Mouse (Mus musculus): ENCODE results near the gene Bend6. TPM values are rescaled to one million over a fixed set of nuclear protein-coding genes. Genes with fewer than 3 reads are reported as not detected.
"Not testable (repeated sequence)": the region's sequence is repeated elsewhere in the genome, so short reads cannot be mapped to it uniquely, and the experiment has no call there.

Gene Bend6
- polyA plus RNA-seq, 1 experiment from 2014 or later: 92.8 TPM

DNA sequence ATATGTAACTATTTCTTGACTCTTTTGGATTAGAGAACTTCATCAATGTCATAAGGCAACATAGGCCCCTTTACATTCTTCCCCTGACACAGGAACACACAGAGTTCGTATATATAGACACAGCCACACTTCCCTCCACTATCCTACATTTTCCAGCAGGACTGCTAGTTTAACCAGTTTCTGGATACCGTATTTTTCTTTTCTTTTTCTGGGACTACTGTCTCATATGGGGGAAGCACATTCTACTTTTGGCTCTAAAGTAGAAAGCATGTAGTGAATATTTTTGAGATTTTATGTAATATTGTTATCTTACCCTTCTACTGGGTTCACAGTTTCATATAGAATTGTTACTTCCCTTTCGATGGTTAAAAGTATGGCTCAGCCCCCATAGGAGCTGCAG, 38.2 kb downstream of the Bend6 start:
- Histone ChIP-seq H3K9me3 (ENCODE audit: control insufficient read depth, low read length) (no peaks in the 10 kb centered on the region), H3K9ac (ENCODE audit: low read depth, low read length) (no peak overlapping the region), H3K36me3 (ENCODE audit: control insufficient read depth, insufficient read depth, low read length) (peaks cover 4% of the 10 kb centered on the region; the same call in 1 of the 2 replicates), H3K4me1 (ENCODE audit: control insufficient read depth, insufficient read depth, low read depth, low read length) (no peaks in the 10 kb centered on the region), H3K4me2 (ENCODE audit: low read length) (no peak overlapping the region), H3K4me3 (ENCODE audit: low read length) (no peak overlapping the region), H3K27me3 (replicated peaks; ENCODE audit: control insufficient read depth, insufficient read depth, low read length) (no peaks in the 10 kb centered on the region), H3K27ac (ENCODE audit: low read depth, low read length) (no peak overlapping the region)
- WGBS: 92% methylated on average over 3 of the region's 3 CpGs
- no peak for ATAC-seq

DNA sequence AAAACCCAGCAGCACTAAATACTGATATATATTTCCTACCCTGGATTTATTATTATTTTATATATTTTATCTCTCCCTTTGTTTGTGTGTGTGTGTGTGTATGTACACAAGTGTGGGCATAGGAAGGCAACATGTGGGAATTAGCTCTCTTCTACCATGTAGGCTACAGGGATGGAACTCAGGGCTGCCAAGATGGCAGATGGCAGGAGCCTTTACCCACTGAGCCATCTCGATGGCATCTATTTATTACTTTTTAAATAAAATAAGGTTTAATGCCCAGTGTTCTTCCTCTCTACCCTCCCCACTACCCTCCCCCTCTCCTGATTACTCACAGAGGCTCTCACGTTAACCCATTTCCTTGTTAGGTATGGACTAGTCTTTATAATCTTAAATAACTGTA, 38.6 kb downstream of the Bend6 start:
- Histone ChIP-seq H3K27ac (ENCODE audit: low read depth, low read length) (no peak overlapping the region), H3K27me3 (replicated peaks; ENCODE audit: control insufficient read depth, insufficient read depth, low read length) (no peaks in the 10 kb centered on the region), H3K9me3 (ENCODE audit: control insufficient read depth, low read length) (no peaks in the 10 kb centered on the region), H3K4me1 (ENCODE audit: control insufficient read depth, insufficient read depth, low read depth, low read length) (no peaks in the 10 kb centered on the region), H3K4me2 (ENCODE audit: low read length) (no peak overlapping the region), H3K9ac (ENCODE audit: low read depth, low read length) (no peak overlapping the region), H3K36me3 (ENCODE audit: control insufficient read depth, insufficient read depth, low read length) (peaks cover 4% of the 10 kb centered on the region; the same call in 1 of the 2 replicates), H3K4me3 (ENCODE audit: low read length) (no peak overlapping the region)
- ATAC-seq: no peak
- 90% methylated on average over 2 of the region's 2 CpGs for WGBS

DNA sequence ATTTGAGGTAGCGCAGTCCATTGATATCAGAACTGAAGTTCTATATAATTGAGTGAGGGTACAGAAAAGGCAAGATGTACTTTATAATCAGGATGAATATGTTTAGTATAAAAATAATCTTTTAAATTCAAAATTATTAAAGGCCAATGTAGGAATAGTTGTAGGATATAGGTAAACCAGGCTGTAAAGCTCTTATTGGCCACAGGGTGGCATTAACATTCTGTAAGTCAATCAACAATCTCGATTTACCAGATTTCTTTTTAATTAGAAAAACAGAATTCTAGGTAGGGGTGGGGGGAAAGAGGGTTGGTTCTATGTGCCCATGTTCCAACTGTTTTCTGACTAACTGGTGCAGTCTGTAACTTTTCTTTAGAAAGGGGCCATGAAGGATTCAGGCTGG, 60.8 kb downstream of the Bend6 start:
- Histone ChIP-seq H3K9me3 (ENCODE audit: control insufficient read depth, low read length) (no peaks in the 10 kb centered on the region), H3K9ac (ENCODE audit: low read depth, low read length) (no peak overlapping the region), H3K27me3 (replicated peaks; ENCODE audit: control insufficient read depth, insufficient read depth, low read length) (no peaks in the 10 kb centered on the region), H3K27ac (ENCODE audit: low read depth, low read length) (no peak overlapping the region), H3K4me3 (ENCODE audit: low read length) (no peak overlapping the region), H3K36me3 (ENCODE audit: control insufficient read depth, insufficient read depth, low read length) (no peaks in the 10 kb centered on the region), H3K4me1 (ENCODE audit: control insufficient read depth, insufficient read depth, low read depth, low read length) (no peaks in the 10 kb centered on the region), H3K4me2 (ENCODE audit: low read length) (no peak overlapping the region)
- ATAC-seq: no peak
- 98% methylated on average over 2 of the region's 2 CpGs for WGBS

DNA sequence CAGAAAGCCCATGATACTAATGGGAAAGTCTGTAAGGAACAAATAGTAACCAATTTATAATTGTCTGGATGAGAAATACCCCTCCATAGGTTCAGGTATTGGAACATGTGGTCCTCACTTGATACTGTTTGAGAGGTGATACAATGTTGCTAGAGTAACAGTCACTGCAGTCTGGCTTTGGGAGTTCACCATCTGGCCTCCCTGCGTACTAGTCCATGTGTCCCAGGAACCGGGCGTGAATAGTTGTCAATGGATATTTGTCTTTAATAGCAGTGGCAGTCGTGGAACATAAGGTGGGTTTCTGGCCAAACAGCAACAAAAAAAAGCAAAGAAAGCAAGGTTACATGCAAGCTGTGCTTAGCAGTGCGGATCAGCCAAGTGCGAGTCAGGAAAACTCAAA, 63.8 kb downstream of the Bend6 start:
- no peak overlapping the region for H3K27ac ChIP-seq (ENCODE audit: low read depth, low read length)
- WGBS: 64% methylated on average over 6 of the region's 6 CpGs
- H3K4me3 ChIP-seq (ENCODE audit: low read length): no peak overlapping the region
- no peak overlapping the region for H3K4me2 ChIP-seq (ENCODE audit: low read length)
- H3K27me3 ChIP-seq (replicated peaks; ENCODE audit: control insufficient read depth, insufficient read depth, low read length): no peaks in the 10 kb centered on the region
- no peaks in the 10 kb centered on the region for H3K9me3 ChIP-seq (ENCODE audit: control insufficient read depth, low read length)
- no peaks in the 10 kb centered on the region for H3K4me1 ChIP-seq (ENCODE audit: control insufficient read depth, insufficient read depth, low read depth, low read length)
- no peak; the same call in 1 of the 2 replicates for ATAC-seq
- no peaks in the 10 kb centered on the region for H3K36me3 ChIP-seq (ENCODE audit: control insufficient read depth, insufficient read depth, low read length)
- no peak overlapping the region for H3K9ac ChIP-seq (ENCODE audit: low read depth, low read length)

DNA sequence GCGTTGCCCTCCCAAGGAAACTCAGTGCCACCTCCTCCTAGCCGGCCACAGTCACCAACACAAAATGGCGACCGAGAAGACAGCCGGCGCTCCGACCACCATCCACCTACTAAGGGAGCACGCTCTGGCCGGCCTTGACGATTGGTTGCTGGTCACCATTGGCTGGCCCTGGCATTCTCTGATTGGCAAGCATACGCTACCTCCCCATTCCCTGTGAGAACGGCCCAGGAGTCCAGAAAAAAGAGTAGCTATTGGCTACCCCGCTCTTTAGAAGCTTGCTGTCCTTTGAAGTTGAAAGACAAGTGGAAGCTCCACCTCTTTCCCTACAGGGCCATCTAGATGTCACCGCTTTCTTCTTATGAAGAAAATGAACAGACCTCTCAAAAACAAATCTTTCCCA, 68.7 kb downstream of the Bend6 start:
- not testable (repeated sequence) for H3K4me3 ChIP-seq (ENCODE audit: low read length); H3K9ac ChIP-seq (ENCODE audit: low read depth, low read length); H3K36me3 ChIP-seq (ENCODE audit: control insufficient read depth, insufficient read depth, low read length); ATAC-seq; H3K27me3 ChIP-seq (replicated peaks; ENCODE audit: control insufficient read depth, insufficient read depth, low read length); H3K4me2 ChIP-seq (ENCODE audit: low read length); H3K4me1 ChIP-seq (ENCODE audit: control insufficient read depth, insufficient read depth, low read depth, low read length); H3K27ac ChIP-seq (ENCODE audit: low read depth, low read length); H3K9me3 ChIP-seq (ENCODE audit: control insufficient read depth, low read length)
- 95% methylated on average over 14 of the region's 14 CpGs for WGBS

DNA sequence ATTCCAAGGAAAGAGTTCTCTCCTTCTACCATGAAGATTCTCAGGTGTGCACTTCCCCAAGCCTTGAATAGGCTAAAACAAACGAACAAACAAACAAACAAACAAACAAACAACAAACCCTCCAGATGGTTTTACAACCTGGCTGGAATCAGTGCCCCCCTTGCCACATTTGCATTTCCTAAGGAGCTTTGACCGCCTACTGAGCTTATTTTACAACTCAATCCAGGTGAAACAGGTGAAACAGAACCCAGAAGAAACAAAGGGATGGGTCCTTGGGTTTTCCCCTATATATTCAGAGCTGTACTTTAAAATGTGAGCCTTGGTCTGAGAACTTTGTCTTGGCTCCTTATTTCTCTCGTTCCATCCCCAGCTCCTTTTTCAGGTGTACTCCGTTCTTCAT, 77.0 kb downstream of the Bend6 start:
- no peak overlapping the region for H3K27ac ChIP-seq (ENCODE audit: low read depth, low read length)
- no peaks in the 10 kb centered on the region for H3K27me3 ChIP-seq (replicated peaks; ENCODE audit: control insufficient read depth, insufficient read depth, low read length)
- no peaks in the 10 kb centered on the region for H3K4me1 ChIP-seq (ENCODE audit: control insufficient read depth, insufficient read depth, low read depth, low read length)
- H3K9me3 ChIP-seq (ENCODE audit: control insufficient read depth, low read length): no peaks in the 10 kb centered on the region
- WGBS: 70% methylated on average over 4 of the region's 4 CpGs
- H3K4me3 ChIP-seq (ENCODE audit: low read length): no peak overlapping the region
- no peak for ATAC-seq
- no peaks in the 10 kb centered on the region for H3K36me3 ChIP-seq (ENCODE audit: control insufficient read depth, insufficient read depth, low read length)
- no peak overlapping the region for H3K9ac ChIP-seq (ENCODE audit: low read depth, low read length)
- no peak overlapping the region for H3K4me2 ChIP-seq (ENCODE audit: low read length)

DNA sequence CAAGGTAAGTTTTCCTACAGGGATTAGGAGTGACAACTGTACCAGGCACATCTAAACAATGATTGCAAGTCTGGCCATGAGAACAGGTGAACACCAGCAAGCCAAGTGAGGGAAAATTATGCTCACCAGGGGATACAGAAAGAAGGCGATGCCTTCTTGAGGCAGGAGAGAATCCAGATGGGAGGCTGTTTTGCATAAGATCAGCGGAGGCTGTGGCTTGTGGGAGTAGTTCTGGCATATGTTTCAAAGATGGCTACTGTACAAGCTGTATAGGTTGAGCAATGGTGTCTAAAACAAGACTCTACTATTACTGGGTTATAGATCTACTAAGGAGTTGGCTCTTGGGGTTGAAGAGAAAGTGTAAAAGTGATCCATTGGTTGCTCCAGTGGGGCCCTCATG, 89.7 kb downstream of the Bend6 start:
- WGBS: 78% methylated on average over 2 of the region's 2 CpGs
- no peaks in the 10 kb centered on the region for H3K36me3 ChIP-seq (ENCODE audit: control insufficient read depth, insufficient read depth, low read length)
- ATAC-seq: no peak
- no peaks in the 10 kb centered on the region for H3K9me3 ChIP-seq (ENCODE audit: control insufficient read depth, low read length)
- H3K9ac ChIP-seq (ENCODE audit: low read depth, low read length): no peak overlapping the region
- H3K27ac ChIP-seq (ENCODE audit: low read depth, low read length): no peak overlapping the region
- H3K27me3 ChIP-seq (replicated peaks; ENCODE audit: control insufficient read depth, insufficient read depth, low read length): no peaks in the 10 kb centered on the region
- peaks cover 9% of the 10 kb centered on the region for H3K4me1 ChIP-seq (ENCODE audit: control insufficient read depth, insufficient read depth, low read depth, low read length)
- no peak overlapping the region for H3K4me3 ChIP-seq (ENCODE audit: low read length)
- H3K4me2 ChIP-seq (ENCODE audit: low read length): no peak overlapping the region

DNA sequence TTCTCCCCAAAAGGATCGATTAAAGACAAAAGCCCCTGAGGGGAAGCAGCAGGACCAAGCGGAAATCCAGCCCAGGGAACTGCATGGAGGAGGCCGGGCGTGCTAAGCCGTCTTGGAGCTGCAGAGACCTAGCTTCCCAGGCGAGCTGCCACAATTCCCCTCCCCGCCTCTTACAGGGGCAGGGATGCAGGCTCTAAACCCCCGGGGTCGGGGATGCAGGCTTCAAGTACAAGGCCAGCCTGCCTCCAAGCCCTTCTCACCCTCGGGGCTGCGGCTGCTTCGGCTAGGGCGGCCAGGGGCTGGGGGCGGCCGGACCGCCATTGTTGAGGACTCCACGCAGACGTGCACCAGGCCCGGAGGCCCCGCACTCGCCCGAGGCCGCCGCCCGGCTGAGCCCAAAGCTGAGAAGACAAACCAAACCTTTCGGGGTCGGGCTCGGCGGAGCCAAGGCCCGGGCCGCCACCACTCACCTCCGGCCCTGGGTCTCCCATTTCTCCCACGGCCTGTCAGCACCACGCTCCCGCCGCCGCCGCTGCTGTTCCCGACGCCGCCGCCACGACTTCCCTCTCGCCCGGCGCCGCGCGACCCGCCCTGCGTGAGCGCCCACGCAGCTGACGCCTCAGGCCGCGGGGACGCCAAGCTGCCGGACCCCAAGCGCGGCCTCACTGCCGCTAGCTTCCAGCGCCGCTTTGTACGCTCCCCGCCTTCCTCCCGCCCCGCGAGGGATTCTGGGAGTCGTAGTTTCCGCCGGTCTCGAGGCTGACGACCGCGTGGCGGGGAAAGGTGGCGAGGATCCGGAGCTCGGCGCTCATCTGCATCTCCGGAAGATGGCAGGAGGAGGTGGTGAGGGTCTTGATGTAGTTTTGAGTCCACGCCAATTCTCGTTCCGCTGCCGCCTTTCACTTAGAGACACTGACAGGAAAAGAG, 93.5 kb downstream of the Bend6 start, which contains the start of gene Zfp451:
Gene Zfp451, minus strand, starts transcription at position 728 of the 927 bp plus-strand sequence.
- Histone ChIP-seq H3K27ac (ENCODE audit: low read depth, low read length) (peak within 1 kb of the TSS; percentile 95), H3K4me2 (ENCODE audit: low read length) (peak within 1 kb of the TSS; percentile 79), H3K27me3 (replicated peaks; ENCODE audit: control insufficient read depth, insufficient read depth, low read length) (no peaks in the 10 kb centered on the region), H3K9ac (ENCODE audit: low read depth, low read length) (peak within 1 kb of the TSS; percentile 99), H3K4me3 (ENCODE audit: low read length) (peak within 1 kb of the TSS; percentile 85), H3K4me1 (ENCODE audit: control insufficient read depth, insufficient read depth, low read depth, low read length) (peaks cover 19% of the 10 kb centered on the region), H3K9me3 (ENCODE audit: control insufficient read depth, low read length) (no peaks in the 10 kb centered on the region), H3K36me3 (ENCODE audit: control insufficient read depth, insufficient read depth, low read length) (peaks cover 8% of the 10 kb centered on the region)
- ATAC-seq: peak; percentile 97
- WGBS: under 1% methylated on average over 73 of the region's 85 CpGs

DNA sequence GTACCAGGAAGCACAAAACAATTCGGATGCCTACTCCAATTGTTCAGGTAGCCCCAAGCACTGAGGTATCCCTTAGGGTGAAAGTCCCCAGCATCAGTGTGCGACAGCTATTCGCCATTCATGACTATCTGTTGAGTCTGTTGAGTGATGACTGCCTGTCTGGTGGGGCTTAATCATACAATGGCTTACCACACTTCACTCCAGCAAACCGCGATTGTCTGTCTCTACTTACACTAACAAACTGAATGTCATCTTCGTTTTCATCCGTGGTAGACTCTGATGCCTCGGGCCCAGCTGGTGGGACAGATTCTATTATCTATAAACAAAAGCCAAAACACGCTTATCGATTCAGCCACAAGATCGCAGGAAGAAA, 94.1 kb downstream of the Bend6 start:
- Histone ChIP-seq H3K4me2 (ENCODE audit: low read length) (peak overlapping the region; percentile 79), H3K4me3 (ENCODE audit: low read length) (peak overlapping the region; percentile 85), H3K36me3 (ENCODE audit: control insufficient read depth, insufficient read depth, low read length) (peaks cover 11% of the 10 kb centered on the region), H3K9me3 (ENCODE audit: control insufficient read depth, low read length) (no peaks in the 10 kb centered on the region), H3K4me1 (ENCODE audit: control insufficient read depth, insufficient read depth, low read depth, low read length) (peaks cover 19% of the 10 kb centered on the region), H3K27ac (ENCODE audit: low read depth, low read length) (peak overlapping the region; percentile 95), H3K27me3 (replicated peaks; ENCODE audit: control insufficient read depth, insufficient read depth, low read length) (no peaks in the 10 kb centered on the region), H3K9ac (ENCODE audit: low read depth, low read length) (peak overlapping the region; percentile 99)
- ATAC-seq: 0 out of 2 replicates have a peak, but pooled peaks have one; percentile 2
- 7% methylated on average over 11 of the region's 11 CpGs for WGBS

Data from hindbrain, embryonic 16.5 days (tissue).